Mouse (Mus musculus) CH12.LX (cell line): Measurements from ENCODE around the gene Lamp1.

Experiments used
- BHLHE40 ChIP-seq: IDR thresholded peaks from 2 replicates; pipeline ENCODE4 v1.6.1; 2011; ENCODE audit warnings: mild to moderate bottlenecking, low read depth, low read length, improper control_type of control experiment
- CTCF ChIP-seq, 2 experiments: IDR thresholded peaks in 1 of 2; conservative IDR thresholded peaks in 1 of 2; 2 replicates each; pipeline ENCODE4 v1.5.1; 2011 to 2012; ENCODE audit warnings: low read depth in 2 of 2, low read length in 2 of 2, improper control_type of control experiment in 1 of 2, inconsistent platforms in 1 of 2, mild to moderate bottlenecking in 1 of 2, moderate library complexity in 1 of 2
- ELF1 ChIP-seq: IDR thresholded peaks from 2 replicates; pipeline ENCODE4 v1.6.1; 2014; ENCODE audit warnings: low read depth, mild to moderate bottlenecking, inconsistent platforms, low read length, improper control_type of control experiment
- MAX ChIP-seq: IDR thresholded peaks from 2 replicates; pipeline ENCODE4 v1.6.1; 2011; ENCODE audit warnings: low read length, improper control_type of control experiment
- MYC ChIP-seq: IDR thresholded peaks from 2 replicates; pipeline ENCODE4 v1.6.1; 2011; ENCODE audit warnings: low read depth, mild to moderate bottlenecking, improper control_type of control experiment, low read length
- POLR2A ChIP-seq: IDR thresholded peaks from 2 replicates; pipeline ENCODE4 v1.6.1; 2011; ENCODE audit warnings: low read depth, mild to moderate bottlenecking, improper control_type of control experiment, low read length
- TBP ChIP-seq: conservative IDR thresholded peaks from 2 replicates; pipeline ENCODE4 v1.6.1; 2011; ENCODE audit warnings: low read depth, low read length, improper control_type of control experiment
- USF1 ChIP-seq: IDR thresholded peaks from 2 replicates; pipeline ENCODE4 v1.6.1; 2014; ENCODE audit warnings: low read depth, mild to moderate bottlenecking, inconsistent platforms, low read length, improper control_type of control experiment

- TF ChIP-seq USF1 (no peak), BHLHE40 (no peak), CTCF (conservative IDR thresholded peaks at IDR 0.05 in 1 of 2, IDR thresholded peaks at IDR 0.05 in 1 of 2; ENCODE audit: low read depth in 2 of 2, low read length in 2 of 2) (peak in 1 of 2 experiments; percentile 41; a peak in 2 of 4 replicates), ELF1 (no peak), POLR2A (no peak), TBP (no peak), MAX (no peak), MYC (no peak)
These were observed 9.7 kb upstream of the Lamp1 start for GRCm38 (mm10) chr8:13149287-13149686.
